Mouse (Mus musculus): ENCODE results near the gene Kif21b.

- no peak for TF ChIP-seq POLR2A (IDR thresholded peaks at IDR 0.05; ENCODE audit: insufficient read depth, low read depth, low read length)
- no peak for TF ChIP-seq CTCF (IDR thresholded peaks at IDR 0.05; ENCODE audit: insufficient read depth, low read depth, low read length)
These were observed 28.6 kb upstream of the Kif21b start for GRCm38 (mm10) chr1:136102551-136102950.

Data from olfactory bulb, adult 2 months (tissue).